Mouse (Mus musculus): ENCODE results near the gene Ctrb1.

- TF ChIP-seq POLR2A (IDR thresholded peaks at IDR 0.05; ENCODE audit: extremely low read depth, insufficient read depth, low read length) (no peak), CTCF (IDR thresholded peaks at IDR 0.05; ENCODE audit: low read depth, low read length) (no peak)
Measured at GRCm38 (mm10) chr8:111693261-111693741, 2.5 kb upstream of the Ctrb1 start.

All from liver, adult 2 months (tissue).